Mouse (Mus musculus): Measurements from ENCODE around the gene Kctd18. TPM values are rescaled to one million over a fixed set of nuclear protein-coding genes. Genes with fewer than 3 reads are reported as not detected.
A peak's percentile ranks its signal among the peaks of the same experiment; 100 is the strongest.

The Kctd18 gene
- polyA plus RNA-seq, 1 experiment from 2014 or later = 15.7 TPM

DNA sequence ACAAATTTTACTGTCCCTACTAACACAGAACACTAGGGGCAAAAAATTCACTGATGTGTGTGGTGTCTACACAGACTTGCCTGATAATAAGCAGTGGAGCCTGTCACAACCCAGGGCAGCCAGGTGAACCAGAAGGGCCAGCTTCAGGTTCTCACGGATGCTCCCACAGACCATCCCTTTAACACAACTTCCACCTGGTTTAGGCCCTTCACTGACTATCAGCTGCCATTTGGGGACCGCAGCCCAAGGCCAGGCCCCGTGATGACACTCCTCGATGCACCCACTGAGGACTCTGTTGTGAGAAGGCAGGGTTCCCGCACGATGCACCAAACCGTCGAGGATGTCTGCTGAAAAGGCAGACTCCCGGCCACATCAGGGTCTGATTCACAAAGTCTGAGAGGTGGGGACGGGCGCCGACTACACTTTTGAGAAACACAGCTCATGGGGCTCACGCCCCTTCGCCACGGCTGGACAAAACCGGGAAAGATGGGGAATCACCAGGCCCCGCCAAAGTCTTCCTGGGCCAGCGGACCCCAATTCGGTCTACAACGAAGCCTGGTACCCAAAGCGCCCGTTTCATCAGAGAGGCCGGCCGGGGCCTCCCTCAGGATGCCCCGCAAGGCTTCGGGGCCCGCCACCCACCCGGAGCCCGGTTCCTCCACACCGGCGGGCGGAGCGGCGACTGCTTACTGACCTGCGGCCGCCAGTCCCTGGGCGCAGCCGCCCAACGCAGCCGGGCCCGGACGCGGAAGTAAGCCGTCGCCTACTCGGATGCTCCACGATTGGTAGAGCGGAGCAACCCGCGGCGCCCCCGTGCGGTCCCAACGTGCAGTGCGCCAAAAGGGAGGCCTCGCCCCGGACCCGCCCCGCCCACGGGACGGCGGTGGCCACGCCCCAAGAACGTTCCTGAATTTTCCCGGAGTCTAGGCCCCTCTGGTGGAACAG is 49.2 kb downstream of the Kctd18 start:
- H3K36me3 ChIP-seq (ENCODE audit: control insufficient read depth, insufficient read depth, low read length) = no peaks in the 10 kb centered on the region
- H3K27ac ChIP-seq (replicated peaks; ENCODE audit: low read depth, low read length) = no peak overlapping the region; the same call in 1 of the 2 replicates
- peak overlapping the region; percentile 70 for H3K4me3 ChIP-seq (ENCODE audit: low read depth, low read length)
- peak; percentile 96 for ATAC-seq (ENCODE audit: insufficient number of reproducible peaks, low FRiP score, low TSS enrichment, low read depth)
- H3K9ac ChIP-seq (ENCODE audit: low read length) = peak overlapping the region; percentile 91
- H3K27me3 ChIP-seq (ENCODE audit: control insufficient read depth, insufficient read depth, low read length) = no peaks in the 10 kb centered on the region
- no peaks in the 10 kb centered on the region for H3K9me3 ChIP-seq (ENCODE audit: control insufficient read depth, low read length)
- WGBS = under 1% methylated on average over 64 of the region's 65 CpGs
- H3K4me1 ChIP-seq (ENCODE audit: control insufficient read depth, insufficient read depth, low read length) = 0 out of 2 replicates have a peak, but pooled peaks cover 4% of the 10 kb centered on the region
- H3K4me2 ChIP-seq (ENCODE audit: low read depth, severe bottlenecking) = peak overlapping the region; percentile 52
- peak; percentile 99 for DNase-seq (ENCODE audit: low spot score)

DNA sequence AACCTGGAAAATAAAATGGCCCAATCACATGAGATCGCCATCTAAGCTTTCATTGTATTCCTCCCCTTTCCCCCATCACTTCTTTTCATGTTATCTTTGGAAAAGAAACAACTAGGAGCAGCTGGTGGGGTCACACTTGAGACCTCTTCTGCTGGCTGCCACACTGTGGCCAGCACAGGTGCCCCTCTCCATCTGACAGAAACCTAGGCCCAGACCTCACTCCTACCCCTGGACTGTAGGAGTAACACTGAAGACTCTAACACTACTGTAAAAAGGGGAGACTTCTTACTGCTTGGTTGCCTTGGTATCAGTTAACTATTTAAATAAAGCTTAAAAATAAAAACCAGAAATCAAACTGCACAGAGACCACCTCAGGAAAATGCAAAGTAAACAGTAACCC is 63.0 kb downstream of the Kctd18 start:
- WGBS = 94% methylated on average over 1 of the region's 1 CpGs

DNA sequence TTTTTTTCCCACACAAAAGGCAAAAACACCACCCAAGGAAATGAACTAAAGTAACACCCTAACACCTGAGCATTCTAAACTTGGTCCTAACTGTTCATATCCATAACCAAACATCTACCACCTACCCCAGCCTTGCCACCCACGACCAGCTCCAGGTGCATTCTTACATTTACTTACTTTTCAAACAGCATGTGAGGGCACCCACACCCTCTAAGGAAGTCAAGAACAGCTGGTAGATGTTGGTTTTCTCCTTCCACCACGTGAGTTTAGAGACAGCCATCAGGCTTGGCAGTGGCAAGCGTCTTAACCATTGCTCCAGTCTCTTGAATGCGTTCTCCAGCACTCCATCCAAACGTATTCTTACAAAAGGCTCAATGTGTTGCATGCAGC is 64.4 kb downstream of the Kctd18 start:
- WGBS = 84% methylated on average over 5 of the region's 5 CpGs
- ATAC-seq (ENCODE audit: insufficient number of reproducible peaks, low FRiP score, low TSS enrichment, low read depth) = no peak
- H3K36me3 ChIP-seq (ENCODE audit: control insufficient read depth, insufficient read depth, low read length) = no peaks in the 10 kb centered on the region

More for the DNA sequence above, 63.0 kb downstream of the Kctd18 start:
- Histone ChIP-seq H3K4me2 (ENCODE audit: low read depth, severe bottlenecking) (no peak overlapping the region), H3K9me3 (ENCODE audit: control insufficient read depth, low read length) (no peaks in the 10 kb centered on the region), H3K27ac (replicated peaks; ENCODE audit: low read depth, low read length) (no peak overlapping the region), H3K4me1 (ENCODE audit: control insufficient read depth, insufficient read depth, low read length) (no peaks in the 10 kb centered on the region), H3K36me3 (ENCODE audit: control insufficient read depth, insufficient read depth, low read length) (no peaks in the 10 kb centered on the region), H3K27me3 (ENCODE audit: control insufficient read depth, insufficient read depth, low read length) (no peaks in the 10 kb centered on the region), H3K9ac (ENCODE audit: low read length) (no peak overlapping the region), H3K4me3 (ENCODE audit: low read depth, low read length) (no peak overlapping the region)
- DNase-seq (ENCODE audit: low spot score) (no peak), ATAC-seq (ENCODE audit: insufficient number of reproducible peaks, low FRiP score, low TSS enrichment, low read depth) (no peak)

DNA sequence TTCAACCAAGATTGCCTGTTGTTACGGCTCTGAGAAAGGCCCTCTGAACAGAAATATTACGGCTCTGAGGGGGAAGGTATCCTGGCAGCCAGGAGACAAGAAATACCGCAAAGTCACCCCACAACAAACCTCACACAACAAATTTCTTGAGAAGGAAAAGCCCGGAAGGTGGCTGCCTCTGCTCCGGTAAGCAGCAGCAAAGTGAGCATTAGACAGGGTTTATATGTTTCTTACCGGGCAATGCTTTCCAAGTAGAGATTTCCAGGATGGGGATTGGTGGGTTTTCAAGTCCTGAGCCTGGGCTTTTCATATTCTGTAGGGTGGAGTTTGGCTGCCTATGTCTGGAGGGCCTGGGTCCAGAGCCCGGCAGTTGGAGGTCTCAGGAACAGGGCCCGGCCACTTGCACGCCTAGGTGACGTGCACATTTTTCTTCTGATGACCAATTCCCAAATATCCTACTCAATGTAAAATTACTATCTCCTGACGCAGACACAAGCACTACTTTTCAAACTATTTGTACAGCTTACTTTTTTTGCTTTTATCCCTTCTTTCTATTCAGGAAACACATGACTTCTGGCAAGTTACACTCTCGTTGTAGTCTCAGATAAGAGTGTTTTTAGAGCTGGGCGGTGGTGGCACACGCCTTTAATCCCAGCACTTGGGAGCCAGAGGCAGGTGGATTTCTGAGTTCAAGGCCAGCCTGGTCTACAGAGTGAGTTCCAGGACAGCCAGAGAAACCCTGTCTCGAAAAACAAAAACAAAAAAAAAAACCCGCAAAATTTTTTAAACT is 65.0 kb downstream of the Kctd18 start:
- DNase-seq (ENCODE audit: low spot score) (no peak), ATAC-seq (ENCODE audit: insufficient number of reproducible peaks, low FRiP score, low TSS enrichment, low read depth) (no peak)
- Histone ChIP-seq H3K27ac (replicated peaks; ENCODE audit: low read depth, low read length) (no peak overlapping the region), H3K9me3 (ENCODE audit: control insufficient read depth, low read length) (no peaks in the 10 kb centered on the region), H3K4me1 (ENCODE audit: control insufficient read depth, insufficient read depth, low read length) (no peaks in the 10 kb centered on the region), H3K4me2 (ENCODE audit: low read depth, severe bottlenecking) (no peak overlapping the region), H3K9ac (ENCODE audit: low read length) (no peak overlapping the region), H3K36me3 (ENCODE audit: control insufficient read depth, insufficient read depth, low read length) (no peaks in the 10 kb centered on the region), H3K4me3 (ENCODE audit: low read depth, low read length) (no peak overlapping the region), H3K27me3 (ENCODE audit: control insufficient read depth, insufficient read depth, low read length) (no peaks in the 10 kb centered on the region)
- WGBS = 89% methylated on average over 16 of the region's 16 CpGs

More for the DNA sequence above, 64.4 kb downstream of the Kctd18 start:
- H3K9ac ChIP-seq (ENCODE audit: low read length) = no peak overlapping the region
- H3K4me2 ChIP-seq (ENCODE audit: low read depth, severe bottlenecking) = no peak overlapping the region
- no peaks in the 10 kb centered on the region for H3K27me3 ChIP-seq (ENCODE audit: control insufficient read depth, insufficient read depth, low read length)
- H3K4me1 ChIP-seq (ENCODE audit: control insufficient read depth, insufficient read depth, low read length) = no peaks in the 10 kb centered on the region
- H3K27ac ChIP-seq (replicated peaks; ENCODE audit: low read depth, low read length) = no peak overlapping the region
- H3K4me3 ChIP-seq (ENCODE audit: low read depth, low read length) = no peak overlapping the region
- no peaks in the 10 kb centered on the region for H3K9me3 ChIP-seq (ENCODE audit: control insufficient read depth, low read length)
- DNase-seq (ENCODE audit: low spot score) = no peak

DNA sequence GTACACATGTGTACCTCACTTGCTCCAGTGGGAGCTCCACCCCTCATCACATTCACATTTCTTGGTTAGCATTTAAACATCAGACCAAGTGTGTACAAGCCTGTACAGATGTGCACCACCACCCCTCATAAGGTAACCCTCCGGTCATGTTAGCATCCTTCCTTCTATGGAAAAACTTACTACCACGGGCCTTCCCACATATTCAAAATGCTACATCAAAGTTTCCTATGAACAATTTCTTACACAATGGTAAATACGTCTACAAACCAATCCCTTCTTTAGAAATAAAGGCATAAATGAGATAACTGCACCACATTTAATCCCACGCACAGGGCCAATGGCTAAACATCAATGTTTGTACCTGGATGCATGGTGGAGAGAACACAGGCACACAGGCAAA is 66.2 kb downstream of the Kctd18 start:
- no peak for ATAC-seq (ENCODE audit: insufficient number of reproducible peaks, low FRiP score, low TSS enrichment, low read depth)
- WGBS = 93% methylated on average over 4 of the region's 4 CpGs

DNA sequence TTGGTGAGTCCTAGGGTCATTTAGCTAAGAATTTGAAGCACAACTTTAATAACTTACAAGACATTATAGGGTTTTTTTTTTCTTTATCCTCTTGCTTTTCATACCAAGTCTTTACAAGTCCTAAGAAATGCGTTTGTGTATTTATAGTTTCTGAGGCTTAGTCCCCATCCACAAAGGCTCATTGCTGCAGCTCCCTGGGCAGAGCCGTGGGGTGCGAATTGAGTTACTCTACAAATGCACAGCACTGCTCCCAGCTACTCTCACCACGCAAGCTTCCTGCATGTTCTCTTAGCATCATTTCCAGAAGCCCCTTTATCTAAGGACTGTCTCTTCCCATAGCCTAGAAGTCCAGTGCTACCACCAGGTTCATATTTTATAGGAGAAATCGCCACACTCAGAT is 69.0 kb downstream of the Kctd18 start:
- no peaks in the 10 kb centered on the region for H3K36me3 ChIP-seq (ENCODE audit: control insufficient read depth, insufficient read depth, low read length)
- no peaks in the 10 kb centered on the region for H3K9me3 ChIP-seq (ENCODE audit: control insufficient read depth, low read length)
- H3K27ac ChIP-seq (replicated peaks; ENCODE audit: low read depth, low read length) = no peak overlapping the region
- H3K27me3 ChIP-seq (ENCODE audit: control insufficient read depth, insufficient read depth, low read length) = no peaks in the 10 kb centered on the region
- H3K4me2 ChIP-seq (ENCODE audit: low read depth, severe bottlenecking) = no peak overlapping the region
- 76% methylated on average over 5 of the region's 5 CpGs for WGBS
- H3K9ac ChIP-seq (ENCODE audit: low read length) = no peak overlapping the region
- ATAC-seq (ENCODE audit: insufficient number of reproducible peaks, low FRiP score, low TSS enrichment, low read depth) (no peak), DNase-seq (ENCODE audit: low spot score) (no peak)
- no peak overlapping the region for H3K4me3 ChIP-seq (ENCODE audit: low read depth, low read length)
- no peaks in the 10 kb centered on the region for H3K4me1 ChIP-seq (ENCODE audit: control insufficient read depth, insufficient read depth, low read length)

More for the DNA sequence above, 66.2 kb downstream of the Kctd18 start:
- Histone ChIP-seq H3K9me3 (ENCODE audit: control insufficient read depth, low read length) (no peaks in the 10 kb centered on the region), H3K4me3 (ENCODE audit: low read depth, low read length) (no peak overlapping the region), H3K9ac (ENCODE audit: low read length) (no peak overlapping the region), H3K27me3 (ENCODE audit: control insufficient read depth, insufficient read depth, low read length) (no peaks in the 10 kb centered on the region), H3K36me3 (ENCODE audit: control insufficient read depth, insufficient read depth, low read length) (no peaks in the 10 kb centered on the region), H3K4me1 (ENCODE audit: control insufficient read depth, insufficient read depth, low read length) (no peaks in the 10 kb centered on the region), H3K27ac (replicated peaks; ENCODE audit: low read depth, low read length) (no peak overlapping the region), H3K4me2 (ENCODE audit: low read depth, severe bottlenecking) (no peak overlapping the region)
- no peak for DNase-seq (ENCODE audit: low spot score)

DNA sequence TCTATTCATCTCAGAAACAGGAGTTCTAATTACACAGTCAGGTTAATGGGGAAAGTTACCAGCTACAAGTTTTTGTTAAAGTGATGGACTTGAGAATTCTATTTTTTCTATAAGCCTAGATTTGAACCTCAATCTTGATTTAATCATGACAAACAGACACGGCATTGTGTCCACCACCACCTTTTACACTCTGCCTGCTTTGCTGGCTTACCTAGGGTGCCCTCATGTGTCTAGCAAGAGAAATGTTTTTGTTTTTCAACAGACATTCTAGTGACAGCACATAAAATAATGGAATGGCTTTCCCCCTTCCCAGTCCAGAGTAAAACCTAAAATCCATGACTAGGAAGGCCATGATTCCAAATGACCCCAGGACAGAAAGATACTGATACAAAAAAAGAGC is 69.6 kb downstream of the Kctd18 start:
- H3K9me3 ChIP-seq (ENCODE audit: control insufficient read depth, low read length) = no peaks in the 10 kb centered on the region
- H3K27ac ChIP-seq (replicated peaks; ENCODE audit: low read depth, low read length) = no peak overlapping the region
- DNase-seq (ENCODE audit: low spot score) = peak; percentile 38
- no peak overlapping the region for H3K4me3 ChIP-seq (ENCODE audit: low read depth, low read length)
- no peaks in the 10 kb centered on the region for H3K36me3 ChIP-seq (ENCODE audit: control insufficient read depth, insufficient read depth, low read length)
- no peaks in the 10 kb centered on the region for H3K27me3 ChIP-seq (ENCODE audit: control insufficient read depth, insufficient read depth, low read length)
- no peaks in the 10 kb centered on the region for H3K4me1 ChIP-seq (ENCODE audit: control insufficient read depth, insufficient read depth, low read length)
- no peak overlapping the region for H3K4me2 ChIP-seq (ENCODE audit: low read depth, severe bottlenecking)
- no peak overlapping the region for H3K9ac ChIP-seq (ENCODE audit: low read length)
- 16% methylated on average over 1 of the region's 1 CpGs for WGBS
- ATAC-seq (ENCODE audit: insufficient number of reproducible peaks, low FRiP score, low TSS enrichment, low read depth) = no peak

DNA sequence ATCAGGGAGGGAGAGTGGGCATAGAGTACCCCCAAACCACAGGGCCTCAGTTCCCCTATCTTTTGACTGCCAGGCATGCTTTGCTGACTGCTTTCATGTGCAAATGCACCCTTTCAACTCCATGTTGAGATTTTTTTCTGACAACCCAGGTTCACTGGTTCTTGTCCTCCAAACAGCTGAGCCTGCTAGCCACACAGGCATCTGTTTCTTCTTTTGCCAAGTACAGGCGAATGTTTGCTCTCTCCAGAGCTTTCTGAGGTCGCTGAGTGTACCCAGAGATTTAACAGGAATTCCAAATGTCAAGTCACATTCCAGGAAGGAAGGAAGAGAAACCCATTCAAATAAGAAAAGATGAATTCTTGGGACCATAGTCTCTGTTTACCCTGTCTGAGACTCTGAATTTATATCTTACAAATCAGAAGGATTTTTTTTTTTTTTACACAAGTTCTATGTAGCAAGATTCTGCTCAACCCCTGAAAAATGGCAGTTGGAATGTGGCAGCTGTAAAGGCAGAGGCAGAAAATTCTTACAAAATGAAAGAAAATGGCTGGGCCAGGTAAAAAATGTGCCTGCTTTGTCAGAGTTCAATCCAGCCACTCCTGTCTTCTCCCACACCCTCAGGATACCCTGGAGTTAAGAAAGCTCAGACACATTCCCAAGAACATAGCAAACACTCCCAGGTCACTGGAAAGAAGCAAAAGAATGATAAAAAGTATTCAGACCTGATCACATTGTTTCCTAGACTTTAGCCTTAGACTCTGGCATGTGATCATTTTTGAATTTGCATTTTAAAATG is 71.0 kb downstream of the Kctd18 start:
- Histone ChIP-seq H3K27ac (replicated peaks; ENCODE audit: low read depth, low read length) (no peak overlapping the region), H3K27me3 (ENCODE audit: control insufficient read depth, insufficient read depth, low read length) (no peaks in the 10 kb centered on the region)
- WGBS = 33% methylated on average over 2 of the region's 2 CpGs

More for the DNA sequence above, 71.0 kb downstream of the Kctd18 start:
- H3K36me3 ChIP-seq (ENCODE audit: control insufficient read depth, insufficient read depth, low read length) = no peaks in the 10 kb centered on the region
- no peaks in the 10 kb centered on the region for H3K4me1 ChIP-seq (ENCODE audit: control insufficient read depth, insufficient read depth, low read length)
- ATAC-seq (ENCODE audit: insufficient number of reproducible peaks, low FRiP score, low TSS enrichment, low read depth) (no peak), DNase-seq (ENCODE audit: low spot score) (no peak)
- H3K9me3 ChIP-seq (ENCODE audit: control insufficient read depth, low read length) = no peaks in the 10 kb centered on the region
- H3K4me2 ChIP-seq (ENCODE audit: low read depth, severe bottlenecking) = no peak overlapping the region
- H3K9ac ChIP-seq (ENCODE audit: low read length) = no peak overlapping the region
- no peak overlapping the region for H3K4me3 ChIP-seq (ENCODE audit: low read depth, low read length)
